Mouse (Mus musculus): ENCODE measurements around the gene Nhlrc2. TPM values are rescaled to one million over a fixed set of nuclear protein-coding genes. Genes with fewer than 3 reads are reported as not detected.

The Nhlrc2 gene
- total and polyA plus RNA-seq, 3 experiments, result 22.4 to 37.6 (median 34.7) TPM

GRCm38 (mm10) chr19:56629647-56630046, 81.6 kb downstream of the Nhlrc2 start:
- H3K4me3 ChIP-seq (ENCODE audit: control insufficient read depth in 1 of 2, insufficient read depth in 1 of 2, low read depth in 2 of 2, low read length in 2 of 2), result no peak overlapping the region
- no peak overlapping the region for H3K27ac ChIP-seq (ENCODE audit: control insufficient read depth, low read depth, low read length)
- no peaks in the 10 kb centered on the region for H3K9me3 ChIP-seq (replicated peaks; ENCODE audit: insufficient read depth, low read length)
- H3K79me2 ChIP-seq (ENCODE audit: control insufficient read depth, insufficient read depth, low read length, poor library complexity), result no peaks in the 10 kb centered on the region
- no peak overlapping the region for H3K9ac ChIP-seq (ENCODE audit: control insufficient read depth, low read depth, low read length, poor library complexity, severe bottlenecking)
- H3K36me3 ChIP-seq (ENCODE audit: control insufficient read depth in 1 of 2, insufficient read depth in 2 of 2, low read length in 2 of 2), result no peaks in the 10 kb centered on the region
- DNase-seq (ENCODE audit: low read depth, low spot score), result no peak
- H3K27me3 ChIP-seq (ENCODE audit: control insufficient read depth in 1 of 2, insufficient read depth in 2 of 2, low read length in 2 of 2), result peaks cover 8 to 19% of the 10 kb centered on the region in 2 experiments
- no peaks in the 10 kb centered on the region for H3K4me1 ChIP-seq (ENCODE audit: control insufficient read depth in 1 of 2, insufficient read depth in 2 of 2, low read length in 2 of 2)
- no peak for TF ChIP-seq CHD1 (IDR thresholded peaks at IDR 0.05; ENCODE audit: low read depth, low read length)
- no peak for TF ChIP-seq E2F4 (IDR thresholded peaks at IDR 0.05; ENCODE audit: borderline replicate concordance, low read depth, low read length)
- TF ChIP-seq MAFK (IDR thresholded peaks at IDR 0.05; ENCODE audit: borderline replicate concordance, low read depth, low read length), result no peak
- no peak for TF ChIP-seq POLR2AphosphoS2 (IDR thresholded peaks at IDR 0.05; ENCODE audit: low read length)
- no peak for TF ChIP-seq POLR2AphosphoS5 (IDR thresholded peaks at IDR 0.05; ENCODE audit: borderline replicate concordance, low read depth, low read length)

- Histone ChIP-seq H3K27ac (ENCODE audit: control insufficient read depth, low read depth, low read length) (no peak overlapping the region), H3K36me3 (ENCODE audit: control insufficient read depth in 1 of 2, insufficient read depth in 2 of 2, low read length in 2 of 2) (no peaks in the 10 kb centered on the region), H3K4me1 (ENCODE audit: control insufficient read depth in 1 of 2, insufficient read depth in 2 of 2, low read length in 2 of 2) (no peaks in the 10 kb centered on the region), H3K4me3 (ENCODE audit: control insufficient read depth in 1 of 2, insufficient read depth in 1 of 2, low read depth in 2 of 2, low read length in 2 of 2) (peak overlapping the region; percentile 49 to 73; a peak in 2 of 4 replicates), H3K79me2 (ENCODE audit: control insufficient read depth, insufficient read depth, low read length, poor library complexity) (no peaks in the 10 kb centered on the region), H3K9ac (ENCODE audit: control insufficient read depth, low read depth, low read length, poor library complexity, severe bottlenecking) (no peak overlapping the region), H3K27me3 (ENCODE audit: control insufficient read depth in 1 of 2, insufficient read depth in 2 of 2, low read length in 2 of 2) (peaks cover 8 to 19% of the 10 kb centered on the region in 2 experiments), H3K9me3 (replicated peaks; ENCODE audit: insufficient read depth, low read length) (no peaks in the 10 kb centered on the region)
- DNase-seq (ENCODE audit: low read depth, low spot score), result peak; percentile 15
- TF ChIP-seq RAD21 (IDR thresholded peaks at IDR 0.05; ENCODE audit: low read depth, low read length) (no peak), UBTF (IDR thresholded peaks at IDR 0.05; ENCODE audit: borderline replicate concordance, insufficient read depth, low read depth, low read length) (no peak), ZKSCAN1 (IDR thresholded peaks at IDR 0.05; ENCODE audit: low read depth, low read length) (no peak), ZNF384 (IDR thresholded peaks at IDR 0.05; ENCODE audit: low read depth, low read length) (no peak), TBP (IDR thresholded peaks at IDR 0.05; ENCODE audit: low read depth, low read length) (no peak), SMC3 (IDR thresholded peaks at IDR 0.05; ENCODE audit: low read depth, low read length) (no peak), E2F4 (IDR thresholded peaks at IDR 0.05; ENCODE audit: borderline replicate concordance, low read depth, low read length) (no peak), MAZ (IDR thresholded peaks at IDR 0.05; ENCODE audit: low read depth, low read length) (no peak), CHD2 (IDR thresholded peaks at IDR 0.05; ENCODE audit: low read length) (no peak), CTCF (IDR thresholded peaks at IDR 0.05 in 2 of 3, conservative IDR thresholded peaks at IDR 0.05 in 1 of 3; ENCODE audit: control insufficient read depth in 1 of 3, insufficient read depth in 1 of 3, low read depth in 2 of 3, low read length in 3 of 3, poor library complexity in 1 of 3, severe bottlenecking in 1 of 3) (no peak), SIN3A (IDR thresholded peaks at IDR 0.05; ENCODE audit: low read length) (no peak), USF1 (IDR thresholded peaks at IDR 0.05; ENCODE audit: low read depth, low read length) (no peak), USF2 (IDR thresholded peaks at IDR 0.05; ENCODE audit: borderline replicate concordance in 1 of 2, insufficient read depth in 1 of 2, low read depth in 1 of 2, low read length in 2 of 2) (no peak), POLR2A (IDR thresholded peaks at IDR 0.05; ENCODE audit: control insufficient read depth in 1 of 2, insufficient read depth in 1 of 2, low read depth in 1 of 2, low read length in 2 of 2, poor library complexity in 1 of 2) (no peak), GATA1 (IDR thresholded peaks at IDR 0.05; ENCODE audit: low read depth, low read length) (no peak), NRF1 (IDR thresholded peaks at IDR 0.05; ENCODE audit: insufficient read depth, low read depth, low read length, poor library complexity, severe bottlenecking) (no peak), JUND (IDR thresholded peaks at IDR 0.05; ENCODE audit: low read depth, low read length) (no peak), MEF2A (IDR thresholded peaks at IDR 0.05; ENCODE audit: extremely low read depth, insufficient replicate concordance, low read depth, low read length, poor library complexity, severe bottlenecking) (no peak), KAT2A (conservative IDR thresholded peaks at IDR 0.05; ENCODE audit: low read depth, low read length) (no peak)
Observed at GRCm38 (mm10) chr19:56631017-56631416, 83.0 kb downstream of the Nhlrc2 start.
